23 mouse cellular contexts compared by ENCODE assay signal in genomic region chr5:110567547-110567946, GRCm38 (mm10). TPM values are rescaled to one million over a fixed set of nuclear protein-coding genes. Genes with fewer than 3 reads are reported as not detected.
DNase-seq lines count a peak whose midpoint lies in the region; ATAC-seq and TF ChIP-seq lines count a peak whose summit lies in the region.
"Had no signal": no experiment of that assay in that cellular context is flagged by ENCODE, and none has a peak within 500 bp of the region (broad histone marks: within the 10 kb centered on the region; RNA-seq: fewer than 3 reads in every experiment).

No protein-coding gene starts in this region.

- TF ChIP-seq EP300 in liver, postnatal 0 days (IDR thresholded peaks at IDR 0.05; ENCODE audit: low read depth): no peak
- no peak for TF ChIP-seq EP300 in heart, adult 2 months (IDR thresholded peaks at IDR 0.05; ENCODE audit: insufficient read depth, low read depth, low read length)

- TF ChIP-seq CTCF in liver, postnatal 0 days (IDR thresholded peaks at IDR 0.05; ENCODE audit: low read depth): no peak
- no peak for TF ChIP-seq CTCF in heart, adult 2 months (IDR thresholded peaks at IDR 0.05)

- no peaks in the 10 kb centered on the region for H3K27me3 ChIP-seq in liver, embryonic 11.5 days (replicated peaks; ENCODE audit: control insufficient read depth, insufficient read depth, low read length)
- no peaks in the 10 kb centered on the region for H3K27me3 ChIP-seq in liver, postnatal 0 days (ENCODE audit: insufficient read depth, low read length)
- peaks cover 7% of the 10 kb centered on the region; the same call in 1 of the 2 replicates for H3K27me3 ChIP-seq in liver, embryonic 13.5 days
- H3K27me3 ChIP-seq in heart, adult 2 months (ENCODE audit: control insufficient read depth, insufficient read depth, low read length): no peaks in the 10 kb centered on the region
- H3K27me3 ChIP-seq: forebrain, embryonic 15.5 days had no signal

- TF ChIP-seq POLR2A in heart, adult 2 months (IDR thresholded peaks at IDR 0.05; ENCODE audit: insufficient read depth, low read depth, low read length): no peak

- H3K79me2 ChIP-seq in heart, adult 2 months (replicated peaks; ENCODE audit: control insufficient read depth, insufficient read depth, low read length): no peaks in the 10 kb centered on the region

- ATAC-seq in liver, embryonic 11.5 days (replicated peaks; ENCODE audit: low FRiP score): peak; percentile 71
- ATAC-seq in liver, postnatal 0 days: no peak
- peak; percentile 85 for ATAC-seq in liver, embryonic 13.5 days (ENCODE audit: low read depth)
- peak; percentile 54 for ATAC-seq in megakaryocyte progenitor cell, adult 5-6 weeks (replicated peaks; ENCODE audit: poor library complexity)
- ATAC-seq: CD4-positive, CD25-positive, alpha-beta regulatory T cell, adult 4 months; forebrain, embryonic 15.5 days had no signal

- intact Hi-C loops in heart, adult 2 months (cut with DNase I): no loop called here

- H3K4me2 ChIP-seq in liver, embryonic 11.5 days: no peak overlapping the region
- H3K4me2 ChIP-seq in liver, postnatal 0 days (ENCODE audit: low read depth, low read length): no peak overlapping the region
- 0 out of 2 replicates have a peak overlapping the region, but pooled peaks have one; percentile 11 for H3K4me2 ChIP-seq in liver, embryonic 13.5 days
- H3K4me2 ChIP-seq: forebrain, embryonic 15.5 days; heart, embryonic 12.5 days; hindbrain, embryonic 14.5 days had no signal

- H3K9me3 ChIP-seq in liver, embryonic 11.5 days (ENCODE audit: control insufficient read depth, low read length): no peaks in the 10 kb centered on the region
- H3K9me3 ChIP-seq in liver, postnatal 0 days (ENCODE audit: low read length): no peaks in the 10 kb centered on the region
- H3K9me3 ChIP-seq in liver, embryonic 13.5 days (replicated peaks): no peaks in the 10 kb centered on the region
- H3K9me3 ChIP-seq: embryonic facial prominence, embryonic 10.5 days; forebrain, embryonic 15.5 days; G1E; hindbrain, embryonic 10.5 days had no signal

- H3K36me3 ChIP-seq in liver, embryonic 11.5 days (ENCODE audit: control insufficient read depth, insufficient read depth, low read length): no peaks in the 10 kb centered on the region
- H3K36me3 ChIP-seq in liver, postnatal 0 days (replicated peaks; ENCODE audit: insufficient read depth, low read length): no peaks in the 10 kb centered on the region
- no peaks in the 10 kb centered on the region for H3K36me3 ChIP-seq in liver, embryonic 13.5 days
- no peaks in the 10 kb centered on the region for H3K36me3 ChIP-seq in heart, adult 2 months (ENCODE audit: control insufficient read depth, insufficient read depth, low read length)
- H3K36me3 ChIP-seq: embryonic facial prominence, embryonic 10.5 days; forebrain, embryonic 15.5 days; G1E; heart, embryonic 12.5 days; hindbrain, embryonic 10.5 days had no signal

- WGBS in liver, embryonic 11.5 days: 52% methylated on average over 2 of the region's 2 CpGs
- WGBS in liver, postnatal 0 days (ENCODE audit: insufficient replicate concordance): 56% methylated on average over 2 of the region's 2 CpGs
- WGBS in liver, embryonic 13.5 days (ENCODE audit: insufficient replicate concordance): 40% methylated on average over 2 of the region's 2 CpGs
- 63% methylated on average over 2 of the region's 2 CpGs for WGBS in heart, adult 2 months

- H3K4me1 ChIP-seq in liver, embryonic 11.5 days (replicated peaks; ENCODE audit: control insufficient read depth, insufficient read depth, low read length): no peaks in the 10 kb centered on the region
- no peaks in the 10 kb centered on the region for H3K4me1 ChIP-seq in liver, postnatal 0 days (ENCODE audit: insufficient read depth)
- H3K4me1 ChIP-seq in liver, embryonic 13.5 days (replicated peaks): peaks cover 23% of the 10 kb centered on the region
- H3K4me1 ChIP-seq in heart, adult 2 months (ENCODE audit: control insufficient read depth, insufficient read depth, low read length): no peaks in the 10 kb centered on the region
- H3K4me1 ChIP-seq: heart, embryonic 12.5 days had no signal

- no peak overlapping the region for H3K9ac ChIP-seq in liver, embryonic 11.5 days (ENCODE audit: low read depth, low read length)
- no peak overlapping the region for H3K9ac ChIP-seq in liver, postnatal 0 days (replicated peaks)
- H3K9ac ChIP-seq in liver, embryonic 13.5 days: no peak overlapping the region
- H3K9ac ChIP-seq in heart, adult 2 months (ENCODE audit: low read depth, low read length): no peak overlapping the region
- H3K9ac ChIP-seq: forebrain, embryonic 15.5 days; heart, embryonic 12.5 days; hindbrain, embryonic 14.5 days had no signal

- H3K4me3 ChIP-seq in liver, embryonic 11.5 days (ENCODE audit: low read depth, low read length): no peak overlapping the region
- H3K4me3 ChIP-seq in liver, postnatal 0 days (ENCODE audit: low read depth, low read length): no peak overlapping the region
- H3K4me3 ChIP-seq in liver, embryonic 13.5 days (replicated peaks): no peak overlapping the region
- H3K4me3 ChIP-seq in heart, adult 2 months: no peak overlapping the region
- H3K4me3 ChIP-seq: embryonic facial prominence, embryonic 10.5 days; erythroblast, embryonic 14.5 days; forebrain, embryonic 15.5 days; heart, embryonic 12.5 days; hindbrain, embryonic 10.5 days had no signal

- DNase-seq in liver, embryonic 11.5 days (ENCODE audit: low spot score): no peak
- no peak for DNase-seq in liver, postnatal 0 days
- DNase-seq in c-Kit-positive CD71-positive TER-119-negative erythroid progenitor cells, embryonic 14.5 days (ENCODE audit: low read depth): peak; percentile 11
- peak; percentile 10 for DNase-seq in liver, embryonic 13.5 days
- no peak for DNase-seq in lung, postnatal 10 days
- no peak for DNase-seq in heart, adult 2 months
- DNase-seq in ovary, postnatal 36 days (ENCODE audit: low spot score): no peak
- DNase-seq: adrenal gland, postnatal 10 days; B cell, adult 2 months; cerebellum, adult 2 months; cerebellum, postnatal 10 days; gastrocnemius, postnatal 14 days had no signal

- no peak overlapping the region for H3K27ac ChIP-seq in liver, embryonic 11.5 days (ENCODE audit: low read depth, low read length)
- no peak overlapping the region for H3K27ac ChIP-seq in liver, postnatal 0 days (ENCODE audit: low read depth)
- peak overlapping the region; percentile 1; the same call in 1 of the 2 replicates for H3K27ac ChIP-seq in liver, embryonic 13.5 days
- H3K27ac ChIP-seq in heart, adult 2 months: no peak overlapping the region
- H3K27ac ChIP-seq: embryonic facial prominence, embryonic 10.5 days; forebrain, embryonic 15.5 days; hindbrain, embryonic 10.5 days; hindbrain, embryonic 14.5 days had no signal

RNA-seq across cellular contexts. Expression of gene Galnt9, which starts 23.4 kb away (rescaled TPM):
- polyA plus RNA-seq in liver, embryonic 11.5 days (2014; fragmentation: Nextera tagmentation; extraction: Ambion mirVana): 0.07 TPM in 1 of 2 replicates, not detected in the other
- 0.07 and 0.11 TPM in 2 replicates for polyA plus RNA-seq in liver, postnatal 0 days (2015; fragmentation: Nextera tagmentation; extraction: Ambion mirVana)
- not detected in 2 replicates for polyA plus RNA-seq in liver, embryonic 13.5 days (2015; fragmentation: Nextera tagmentation; extraction: Ambion mirVana)
- total RNA-seq in megakaryocyte progenitor cell, adult 5-6 weeks (2015): 0.39 TPM in 1 of 2 replicates, not detected in the other
- total RNA-seq in megakaryocyte progenitor cell, adult 5-6 weeks (2017): 0.12 TPM in 1 of 2 replicates, not detected in the other
- total RNA-seq in heart, adult 2 months (2021): not detected
- polyA plus RNA-seq in heart, adult 2 months (2012; rRNA removed): 0.20 TPM in 1 of 2 replicates, not detected in the other
- total RNA-seq: gastrocnemius, postnatal 14 days; heart, adult 8-10 months; heart, postnatal 25 days had no signal
- polyA plus RNA-seq: G1E; heart, embryonic 12.5 days had no signal

Comparison
In these comparisons a context has a peak if more than half of its experiments do, and no peak if none do; other contexts are left out.
1. DNase-seq: peak in c-Kit-positive CD71-positive TER-119-negative erythroid progenitor cells, embryonic 14.5 days (single experiment) and liver, embryonic 13.5 days (single experiment); none in liver, embryonic 11.5 days (single experiment), liver, postnatal 0 days (single experiment), lung, postnatal 10 days (single experiment), heart, adult 2 months (0 of 2) and ovary, postnatal 36 days (single experiment).